Mouse (Mus musculus) neural tube, embryonic 14.5 days (tissue): Measurements from ENCODE around the gene Gm36245. TPM values are rescaled to one million over a fixed set of nuclear protein-coding genes. Genes with fewer than 3 reads are reported as not detected.
"Not testable (repeated sequence)": the region's sequence is repeated elsewhere in the genome, so short reads cannot be mapped to it uniquely, and the experiment has no call there.

Experiments used
- ATAC-seq: fragments of 200-750 bp; cut with Nextera tagmentation; 2 replicates; pipeline ENCODE4 v1.8.0; 2017; ENCODE audit warnings: low read depth, mild to moderate bottlenecking, moderate TSS enrichment, moderate library complexity
- H3K27ac ChIP-seq: fragments of 300-500 bp; sonication (generic); 2 replicates; pipeline ENCODE4 v1.5.1; 2014; ENCODE audit warnings: low read depth, mild to moderate bottlenecking, control low read depth, low read length, moderate library complexity, mixed read lengths
- H3K27me3 ChIP-seq: fragments of 300-500 bp; sonication (generic); 2 replicates; pipeline ENCODE4 v1.6.1; 2014; ENCODE audit warnings: low read length; ENCODE audit not compliant: control insufficient read depth, insufficient read depth
- H3K36me3 ChIP-seq: fragments of 300-500 bp; sonication (generic); 2 replicates; pipeline ENCODE4 v1.6.1; 2014; ENCODE audit warnings: low read length, mixed read lengths; ENCODE audit not compliant: control insufficient read depth, insufficient read depth
- H3K4me1 ChIP-seq: fragments of 300-500 bp; sonication (generic); 2 replicates; pipeline ENCODE4 v1.6.1; 2014; ENCODE audit warnings: low read length; ENCODE audit not compliant: control insufficient read depth, insufficient read depth
- H3K4me2 ChIP-seq: fragments of 300-500 bp; sonication (generic); 2 replicates; pipeline ENCODE4 v1.6.1; 2014; ENCODE audit warnings: mild to moderate bottlenecking, low read depth, low read length, control low read depth
- H3K4me3 ChIP-seq: fragments of 300-500 bp; sonication (generic); 2 replicates; pipeline ENCODE4 v1.5.1; 2014; ENCODE audit warnings: low read depth, low read length, control low read depth, mixed read lengths
- H3K9ac ChIP-seq: fragments of 300-500 bp; sonication (generic); replicated peaks from 2 replicates; pipeline ENCODE4 v1.6.1; 2014; ENCODE audit warnings: low read depth, mild to moderate bottlenecking, control low read depth, low read length, mixed read lengths
- H3K9me3 ChIP-seq: fragments of 300-500 bp; sonication (generic); 2 replicates; pipeline ENCODE4 v1.6.1; 2016; ENCODE audit warnings: low read length; ENCODE audit not compliant: control insufficient read depth
- WGBS: fragments of 180-500 bp; shearing (Covaris S2); extraction: QIAGEN DNeasy Blood & Tissue Kit; methylation state at CpG from one replicate; pipeline ENCODE4 v1.1.7; 2014; 5-methylcytosine and 5-hydroxymethylcytosine counted together
- polyA plus RNA-seq: library from polyadenylated mRNA; unstranded; fragments of >200 nt; fragmentation: Nextera tagmentation; extraction: Ambion mirVana; gene quantifications from 2 replicates; pipeline ENCODE4 v1.2.1, GENCODE M21; 2014

Gene Gm36245
- polyA plus RNA-seq, 1 experiment from 2014 or later = not detected

GRCm38 (mm10) chr15:77595961-77596360 lies 3.1 kb upstream of the Gm36245 start, which contains the start of gene Apol10b:
Gene Apol10b (minus strand): TSS chr15:77596125.
- Histone ChIP-seq H3K9me3 (no peaks in the 10 kb centered on the region), H3K4me2 (no peak within 1 kb of the TSS), H3K27ac (no peak within 1 kb of the TSS), H3K36me3 (no peaks in the 10 kb centered on the region), H3K4me1 (no peaks in the 10 kb centered on the region), H3K4me3 (no peak within 1 kb of the TSS), H3K27me3 (no peaks in the 10 kb centered on the region), H3K9ac (no peak within 1 kb of the TSS)
- 66% methylated on average over 5 of the region's 5 CpGs for WGBS
- no peak for ATAC-seq

- H3K4me1 ChIP-seq = no peaks in the 10 kb centered on the region
- H3K9me3 ChIP-seq = no peaks in the 10 kb centered on the region
- no peak overlapping the region for H3K4me3 ChIP-seq
- no peak for ATAC-seq
- WGBS = 82% methylated on average over 3 of the region's 3 CpGs
- no peaks in the 10 kb centered on the region for H3K36me3 ChIP-seq
- no peak overlapping the region for H3K4me2 ChIP-seq
- no peaks in the 10 kb centered on the region for H3K27me3 ChIP-seq
- H3K9ac ChIP-seq = no peak overlapping the region
- no peak overlapping the region for H3K27ac ChIP-seq
Observed at GRCm38 (mm10) chr15:77598429-77598828, 629 bp upstream of the Gm36245 start.

- Histone ChIP-seq H3K9ac (no peak overlapping the region), H3K9me3 (no peaks in the 10 kb centered on the region), H3K27ac (no peak overlapping the region), H3K36me3 (no peaks in the 10 kb centered on the region), H3K4me3 (no peak overlapping the region), H3K27me3 (no peaks in the 10 kb centered on the region), H3K4me2 (no peak overlapping the region), H3K4me1 (no peaks in the 10 kb centered on the region)
- no peak for ATAC-seq
- 97% methylated on average over 3 of the region's 3 CpGs for WGBS
Observed at GRCm38 (mm10) chr15:77606069-77606468, 7.0 kb downstream of the Gm36245 start.

- H3K36me3 ChIP-seq = no peaks in the 10 kb centered on the region
- no peaks in the 10 kb centered on the region for H3K27me3 ChIP-seq
- no peak overlapping the region for H3K27ac ChIP-seq
- H3K9ac ChIP-seq = no peak overlapping the region
- no peaks in the 10 kb centered on the region for H3K4me1 ChIP-seq
- H3K9me3 ChIP-seq = no peaks in the 10 kb centered on the region
- H3K4me2 ChIP-seq = no peak overlapping the region
- H3K4me3 ChIP-seq = no peak overlapping the region
- no peak for ATAC-seq
- 100% methylated on average over 1 of the region's 1 CpGs for WGBS
Observed at GRCm38 (mm10) chr15:77624710-77625109, 25.7 kb downstream of the Gm36245 start.

- H3K9ac ChIP-seq, H3K4me2 ChIP-seq, H3K4me3 ChIP-seq, H3K9me3 ChIP-seq, H3K4me1 ChIP-seq, H3K27me3 ChIP-seq, H3K36me3 ChIP-seq, ATAC-seq, H3K27ac ChIP-seq: not testable (repeated sequence)
- whole genome bisulfite sequencing = 90% methylated on average over 4 of the region's 4 CpGs
Observed at GRCm38 (mm10) chr15:77626471-77626870, 27.4 kb downstream of the Gm36245 start.

- H3K4me1 ChIP-seq, H3K9ac ChIP-seq, H3K27ac ChIP-seq, H3K4me3 ChIP-seq, H3K9me3 ChIP-seq, H3K36me3 ChIP-seq, ATAC-seq, H3K27me3 ChIP-seq, H3K4me2 ChIP-seq: not testable (repeated sequence)
- 63% methylated on average over 9 of the region's 9 CpGs for WGBS
Observed at GRCm38 (mm10) chr15:77628647-77629046, 29.6 kb downstream of the Gm36245 start.

- 83% methylated on average over 3 of the region's 3 CpGs for WGBS
Observed at GRCm38 (mm10) chr15:77629822-77630221, 30.8 kb downstream of the Gm36245 start.

GRCm38 (mm10) chr15:77643176-77643575 lies 44.1 kb downstream of the Gm36245 start, which contains the start of gene Apol11b:
Gene Apol11b (minus strand): TSS chr15:77643286.
- H3K4me3 ChIP-seq, H3K9me3 ChIP-seq, H3K4me1 ChIP-seq, H3K4me2 ChIP-seq, H3K27me3 ChIP-seq, ATAC-seq, H3K36me3 ChIP-seq, H3K9ac ChIP-seq, H3K27ac ChIP-seq: not testable (repeated sequence)
- WGBS = 80% methylated on average over 2 of the region's 2 CpGs

More at GRCm38 (mm10) chr15:77629822-77630221, 30.8 kb downstream of the Gm36245 start:
- H3K36me3 ChIP-seq, H3K27me3 ChIP-seq, H3K27ac ChIP-seq, H3K4me1 ChIP-seq, H3K4me3 ChIP-seq, H3K4me2 ChIP-seq, ATAC-seq, H3K9ac ChIP-seq, H3K9me3 ChIP-seq: not testable (repeated sequence)

- not testable (repeated sequence) for H3K27me3 ChIP-seq, H3K4me3 ChIP-seq, H3K9me3 ChIP-seq, H3K4me2 ChIP-seq, H3K9ac ChIP-seq, H3K27ac ChIP-seq, H3K4me1 ChIP-seq, H3K36me3 ChIP-seq, ATAC-seq
Observed at GRCm38 (mm10) chr15:77651143-77651542, 52.1 kb downstream of the Gm36245 start.
